Mouse (Mus musculus) 3134 (cell line): ENCODE data around the gene Akp3.

Source experiments
- DNase-seq: peaks from one replicate; pipeline ENCODE4 v3.0.0-alpha.2; 2011; ENCODE audit warnings: low spot score; ENCODE audit not compliant: insufficient read length; ENCODE audit errors: extremely low read depth

Akp3 gene

DNA sequence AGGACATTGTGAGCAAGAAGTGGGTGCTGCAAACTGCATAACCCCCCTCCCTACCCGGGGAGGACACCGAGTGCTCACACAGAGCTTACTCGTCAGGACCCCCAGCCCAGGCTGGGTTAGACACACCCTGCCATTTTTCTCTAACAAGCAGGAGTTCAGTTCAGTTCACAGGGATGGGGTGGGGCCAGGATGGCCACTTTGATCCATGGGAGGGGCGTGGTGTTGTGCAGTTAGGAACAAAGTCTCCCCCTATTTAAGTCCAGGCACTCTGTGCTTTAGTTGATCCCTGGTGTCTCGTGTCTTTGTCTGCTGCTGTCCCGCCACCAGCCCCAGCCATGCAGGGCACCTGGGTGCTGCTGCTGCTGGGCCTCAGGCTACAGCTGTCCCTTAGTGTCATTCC is at the start of gene Akp3:
TSS of gene Akp3 (plus strand) at position 301 of the 400 bp plus-strand sequence.
- no peak for DNase-seq

DNA sequence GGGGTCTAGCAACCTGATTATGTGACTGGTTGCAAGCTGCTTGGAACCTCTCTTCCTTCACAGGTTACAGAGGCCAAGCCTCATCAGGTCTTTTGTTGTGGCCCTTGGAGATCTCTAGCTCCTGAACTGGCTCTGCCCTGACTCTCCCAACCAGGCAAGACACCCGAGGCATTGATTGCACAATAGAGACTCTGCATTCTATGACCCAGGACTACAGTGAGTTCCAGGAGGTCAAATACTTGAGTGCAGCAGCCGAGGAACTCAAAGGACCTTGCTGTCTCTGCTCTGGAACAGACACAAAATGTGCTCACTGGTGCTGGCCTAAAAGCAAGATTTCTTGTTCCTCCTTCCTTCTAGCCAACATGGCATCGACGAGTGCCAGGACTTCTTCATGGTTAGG is 38.6 kb upstream of the Akp3 start:
- DNase-seq: no peak

GRCm38 (mm10) chr1:87086964-87087363 is 37.8 kb upstream of the Akp3 start:
- no peak for DNase-seq

- no peak for DNase-seq
Measured at GRCm38 (mm10) chr1:87089251-87089650, 35.5 kb upstream of the Akp3 start.

GRCm38 (mm10) chr1:87089828-87090227 is 34.9 kb upstream of the Akp3 start, which contains the start of gene Alppl2:
Gene Alppl2, minus strand, starts transcription at chr1:87089928.
- DNase-seq: no peak

DNA sequence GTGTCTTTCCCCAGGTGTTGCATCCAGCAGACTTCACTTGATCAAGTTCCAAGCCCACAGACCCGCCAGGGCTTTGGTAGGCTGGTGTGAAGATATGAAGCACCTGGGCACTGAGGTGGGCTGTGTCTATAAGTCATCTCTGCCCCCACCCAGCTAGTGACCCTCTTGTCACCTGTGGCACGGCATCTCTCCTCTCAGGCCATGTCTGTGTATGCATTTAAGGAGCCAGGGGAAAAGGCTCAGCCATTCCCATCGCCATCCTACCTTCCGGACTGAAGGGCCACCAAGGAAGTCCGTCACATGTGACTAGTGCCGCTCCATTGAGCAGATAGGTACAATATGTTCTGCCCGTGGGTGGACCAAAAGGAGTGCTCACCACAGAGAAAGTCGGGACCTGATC is 29.1 kb upstream of the Akp3 start:
- DNase-seq: no peak

DNA sequence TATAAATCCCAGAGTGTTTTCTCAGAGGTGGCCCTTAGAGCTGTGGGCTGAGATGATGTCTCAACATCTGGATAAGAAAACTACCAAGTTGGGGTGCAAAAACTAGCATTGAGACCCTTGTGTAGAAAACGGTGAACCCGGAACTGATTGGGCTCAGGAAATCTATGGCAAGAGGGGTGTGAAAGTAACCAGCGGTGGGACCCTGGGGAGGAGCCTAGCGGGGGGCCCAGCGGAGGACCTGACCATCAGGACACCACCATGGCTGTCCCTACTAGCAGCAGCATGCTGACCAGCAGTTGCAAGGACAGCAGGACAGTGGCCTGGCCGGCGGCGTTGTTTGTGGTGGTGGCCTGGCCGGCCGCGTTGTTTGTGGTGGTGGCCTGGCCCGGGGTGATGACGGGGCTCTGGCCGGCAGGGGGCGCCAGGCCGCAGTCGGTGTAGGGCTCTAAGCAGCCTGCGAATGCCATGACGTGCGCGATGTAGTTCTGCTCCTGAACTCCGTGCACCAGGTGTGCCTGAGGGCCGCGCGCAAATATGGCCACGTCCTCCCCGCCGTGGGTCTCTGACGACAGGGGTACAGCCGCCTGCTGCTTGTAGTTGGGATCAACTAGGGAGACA is 26.3 kb upstream of the Akp3 start:
- DNase-seq: peak; percentile 30

- no peak for DNase-seq
Measured at GRCm38 (mm10) chr1:87101411-87101810, 23.4 kb upstream of the Akp3 start, which contains the start of gene Alpi. Gene Alpi, minus strand, starts transcription at chr1:87101606.

DNA sequence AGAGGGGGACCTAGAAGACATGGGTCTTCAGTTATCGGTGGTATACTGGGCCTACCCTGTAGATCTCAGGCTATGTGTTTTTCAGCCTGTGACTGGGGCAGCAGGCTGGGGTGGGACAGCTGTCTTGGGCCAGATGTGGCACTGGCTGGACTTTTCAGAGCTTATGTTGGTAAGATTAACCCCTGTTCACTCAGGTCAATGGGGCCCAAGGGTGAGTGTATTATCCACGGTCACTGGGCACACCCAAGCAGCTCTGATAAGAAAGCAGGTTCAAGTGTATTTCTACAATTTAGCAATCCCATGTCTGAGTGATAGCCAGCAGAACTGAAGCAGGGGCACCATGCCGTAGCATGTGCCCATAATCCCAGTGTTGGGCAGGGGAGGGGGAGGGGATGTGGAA is 22.7 kb upstream of the Akp3 start:
- DNase-seq: no peak

DNA sequence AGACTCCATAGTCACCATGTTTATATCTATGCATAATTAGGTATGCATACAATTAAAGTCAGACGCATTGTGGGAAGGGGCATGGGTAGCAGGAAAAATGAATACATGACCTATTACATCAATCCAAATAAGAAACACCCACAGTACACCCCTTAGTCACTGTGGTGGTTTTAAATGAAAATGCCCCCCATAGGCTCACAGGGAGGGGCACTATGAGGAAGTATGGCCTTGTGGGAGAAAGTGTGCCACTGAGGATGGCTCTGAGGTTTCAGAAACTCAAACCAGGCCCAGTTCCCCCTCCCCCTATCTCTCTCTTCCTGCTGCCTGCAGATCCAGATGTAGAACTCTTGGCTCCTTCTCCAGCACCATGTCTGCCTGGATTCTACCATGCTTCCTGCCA is 20.8 kb upstream of the Akp3 start:
- DNase-seq: no peak

DNA sequence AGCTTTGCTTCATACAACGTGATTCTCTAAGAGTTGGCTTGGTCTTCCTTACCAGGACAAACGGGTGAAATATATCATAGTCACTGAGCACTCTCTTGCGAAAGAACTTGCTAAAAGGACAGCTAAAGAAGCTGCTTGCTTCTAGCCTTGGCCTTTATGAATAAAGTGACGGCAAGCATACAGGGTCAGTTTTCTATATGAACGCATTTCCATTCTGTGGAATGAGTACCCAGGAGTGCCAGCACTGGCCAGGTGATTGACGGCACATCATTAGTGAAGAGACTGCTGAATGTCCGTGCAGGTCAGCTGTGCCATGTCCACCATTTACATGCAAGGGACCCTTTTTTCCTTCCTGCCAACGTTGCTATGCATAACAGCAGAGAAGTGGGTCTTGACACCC is 18.2 kb upstream of the Akp3 start:
- no peak for DNase-seq

DNA sequence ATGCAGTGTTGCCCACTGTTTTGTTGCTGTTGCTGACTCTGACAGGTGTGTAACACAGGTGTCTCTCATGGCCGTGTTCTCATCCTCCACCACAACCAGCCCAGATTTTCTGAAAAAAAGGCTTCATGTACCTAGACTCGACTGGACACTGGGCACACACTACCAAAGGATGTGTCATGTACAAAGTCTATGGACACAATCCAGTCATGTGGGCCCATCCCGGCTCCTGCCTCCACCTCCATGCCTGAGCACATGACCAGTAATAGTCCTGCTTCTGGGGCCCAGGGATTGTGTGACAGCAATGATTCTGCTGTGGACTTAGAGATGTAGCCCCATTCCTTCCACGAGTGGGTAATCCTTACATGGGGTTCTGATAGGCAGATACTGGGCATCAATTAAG is 16.2 kb upstream of the Akp3 start:
- DNase-seq: no peak

DNA sequence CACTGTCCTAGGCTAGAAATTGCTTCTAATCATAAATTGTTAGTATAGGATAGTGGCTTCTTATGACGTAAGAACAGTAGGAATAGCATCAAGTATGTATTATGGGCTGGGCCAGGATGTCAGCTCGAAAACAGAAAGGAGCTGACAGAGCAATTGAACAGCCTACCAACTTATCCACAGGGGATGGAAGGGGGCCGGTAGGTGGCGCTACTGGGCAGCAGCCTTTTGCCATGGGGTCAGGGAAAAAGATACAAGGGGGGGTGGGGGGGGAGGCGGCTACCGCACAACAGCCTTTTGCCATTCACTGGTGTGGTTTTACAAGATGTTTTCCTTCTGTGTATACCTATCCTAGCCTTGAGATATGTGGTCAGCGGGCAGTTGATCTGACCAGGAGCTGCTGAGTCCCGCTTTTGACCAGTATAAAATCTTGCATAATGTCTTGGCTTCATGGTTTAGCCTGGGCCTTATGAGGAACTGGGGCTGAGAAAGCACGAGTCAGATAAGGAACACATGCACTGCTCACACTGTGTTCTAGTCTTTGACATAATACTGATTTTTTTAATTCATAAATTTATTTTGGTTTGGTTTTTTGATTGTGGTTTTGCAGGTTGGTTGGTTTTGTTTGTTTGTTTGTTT is 12.9 kb upstream of the Akp3 start:
- no peak for DNase-seq

GRCm38 (mm10) chr1:87114784-87115183 is 10.0 kb upstream of the Akp3 start:
- peak; percentile 39 for DNase-seq

DNA sequence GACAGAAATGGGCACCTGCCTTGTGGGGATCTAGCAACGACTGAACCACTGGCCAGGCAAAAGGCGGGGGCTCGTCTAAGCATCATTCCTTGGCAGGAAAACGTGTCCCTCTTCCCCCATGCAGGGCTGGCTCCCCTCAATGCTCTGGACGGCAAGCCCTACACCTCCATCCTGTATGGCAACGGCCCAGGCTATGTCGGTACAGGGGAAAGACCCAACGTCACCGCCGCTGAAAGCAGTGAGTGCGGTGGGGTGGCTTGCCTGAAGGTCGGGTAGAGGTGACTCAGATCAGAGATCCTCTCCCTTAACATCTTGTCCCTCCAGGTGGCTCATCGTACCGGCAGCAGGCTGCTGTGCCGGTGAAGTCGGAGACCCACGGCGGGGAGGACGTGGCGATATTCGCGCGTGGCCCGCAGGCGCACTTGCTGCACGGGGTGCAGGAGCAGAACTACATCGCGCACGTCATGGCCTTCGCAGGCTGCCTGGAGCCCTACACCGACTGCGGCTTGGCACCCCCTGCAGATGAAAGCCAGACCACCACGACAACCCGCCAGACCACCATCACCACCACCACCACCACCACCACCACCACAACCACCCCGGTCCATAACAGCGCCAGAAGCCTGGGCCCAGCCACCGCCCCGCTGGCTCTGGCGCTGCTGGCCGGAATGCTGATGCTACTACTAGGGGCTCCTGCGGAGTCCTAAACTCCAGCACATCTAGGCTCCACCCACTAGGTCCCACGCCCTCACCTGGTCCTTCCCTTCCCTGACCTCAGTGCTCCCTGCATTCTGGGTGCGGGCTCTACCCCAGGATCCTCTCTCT is 2.6 kb downstream of the Akp3 start:
- DNase-seq: no peak

GRCm38 (mm10) chr1:87131803-87132202 is 7.0 kb downstream of the Akp3 start:
- peak; percentile 58 for DNase-seq

- no peak for DNase-seq
Measured at GRCm38 (mm10) chr1:87141550-87141949, 16.8 kb downstream of the Akp3 start.

DNA sequence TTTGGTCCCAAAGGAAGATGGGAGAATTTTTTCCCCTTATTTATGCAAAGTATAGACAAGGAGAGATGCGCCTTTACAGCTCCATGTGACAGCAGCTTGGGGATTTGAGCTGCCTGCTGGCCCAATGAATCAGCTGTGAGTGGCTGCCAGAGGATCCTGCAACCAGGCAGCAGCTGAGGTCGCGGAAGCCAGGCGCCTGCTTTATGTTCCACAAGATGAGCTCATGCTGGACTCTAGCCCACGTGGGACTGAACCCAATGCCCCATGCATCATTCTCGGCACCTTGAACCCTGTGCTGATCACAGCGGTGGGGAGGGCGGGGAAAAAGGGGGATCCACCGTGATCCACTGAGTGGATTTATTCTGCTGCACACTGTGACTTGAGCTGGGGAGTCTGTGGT is 17.7 kb downstream of the Akp3 start:
- DNase-seq: peak; percentile 57

DNA sequence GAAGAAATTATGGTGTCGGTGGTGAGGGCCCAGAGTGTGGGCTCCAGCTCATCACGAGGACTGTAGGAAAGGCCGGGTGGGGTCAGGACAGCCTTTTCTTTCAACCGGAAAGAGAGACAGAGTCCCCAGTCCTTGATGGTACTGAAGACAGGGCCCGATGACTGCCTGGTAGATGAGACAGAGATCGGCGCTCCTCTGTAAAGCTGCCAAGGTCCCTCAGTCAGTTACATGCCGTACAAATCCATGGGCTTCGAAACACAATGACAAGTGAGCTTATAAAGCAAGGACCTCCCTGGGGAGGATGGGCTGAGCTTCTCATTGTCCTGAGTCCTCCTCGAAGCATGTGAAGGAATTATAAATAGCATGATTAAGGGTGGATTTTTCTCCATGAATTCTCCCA is 18.4 kb downstream of the Akp3 start:
- no peak for DNase-seq

- DNase-seq: no peak
Measured at GRCm38 (mm10) chr1:87149422-87149821, 24.6 kb downstream of the Akp3 start.

GRCm38 (mm10) chr1:87151286-87151685 is 26.5 kb downstream of the Akp3 start:
- no peak for DNase-seq
